Mouse (Mus musculus): ENCODE data around the gene Vmn1r87. TPM values are rescaled to one million over a fixed set of nuclear protein-coding genes. Genes with fewer than 3 reads are reported as not detected.

The Vmn1r87 gene
- not detected for total RNA-seq (2023)

DNA sequence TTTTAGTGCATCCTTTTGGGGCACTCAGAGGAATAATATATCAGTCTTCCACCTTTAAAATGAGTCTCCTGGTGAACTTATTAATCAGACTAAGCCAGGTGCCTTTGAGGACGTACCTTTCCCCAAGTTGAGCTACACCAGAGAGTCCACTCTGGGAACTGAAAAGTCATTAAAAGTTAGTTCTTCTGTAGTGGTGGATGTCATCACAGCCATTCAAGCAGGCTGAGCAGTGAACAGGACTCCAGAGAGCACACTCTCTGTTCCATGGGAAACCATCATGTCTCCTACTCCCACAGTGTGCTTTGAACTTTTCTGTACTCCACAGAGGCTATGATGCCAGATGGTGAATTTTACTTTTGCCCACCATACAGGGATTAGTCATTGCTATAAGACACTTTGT, at the start of gene Vmn1r87:
Vmn1r87 (minus strand) TSS at position 101 of the 400 bp plus-strand sequence.

DNA sequence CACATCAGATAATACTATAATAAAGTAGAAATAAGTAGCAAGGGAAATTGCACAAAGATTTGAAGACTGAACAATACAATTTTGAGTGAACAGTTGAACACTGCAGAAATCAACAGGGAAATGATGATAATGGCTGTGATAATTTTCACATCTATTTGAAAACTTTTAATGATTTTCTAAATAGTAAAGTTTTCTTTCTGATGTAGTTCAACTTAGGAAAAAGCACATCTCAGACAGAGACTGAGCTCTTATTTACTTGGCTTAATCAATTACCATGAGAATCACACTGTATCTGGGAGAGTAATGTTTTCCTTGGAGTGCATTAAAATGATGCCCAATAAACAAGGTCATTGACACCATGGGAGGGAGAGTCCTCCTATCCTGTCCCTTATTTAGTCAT, 19.3 kb upstream of the Vmn1r87 start, which contains the start of gene Vmn1r88:
Vmn1r88 (plus strand) TSS at position 301 of the 400 bp plus-strand sequence.

DNA sequence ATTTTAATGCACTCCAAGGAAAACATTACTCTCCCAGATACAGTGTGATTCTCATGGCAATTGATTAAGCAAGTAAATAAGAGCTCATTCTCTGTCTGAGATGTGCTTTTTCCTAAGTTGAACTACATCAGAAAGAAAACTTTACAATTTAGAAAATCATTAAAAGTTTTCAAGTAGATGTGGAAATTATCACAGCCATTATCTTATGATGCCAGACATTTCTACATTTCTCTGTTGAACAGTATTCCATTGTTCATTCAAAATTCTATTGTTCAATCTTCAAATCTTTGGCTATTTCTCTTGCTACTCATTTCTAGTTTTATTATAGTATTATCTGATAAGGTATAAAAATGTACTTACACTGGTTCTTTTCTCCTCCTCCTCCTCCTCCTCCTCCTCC, 20.1 kb downstream of the Vmn1r87 start, which contains the start of gene Vmn1r86:
Vmn1r86 (minus strand) TSS at position 101 of the 400 bp plus-strand sequence.

DNA sequence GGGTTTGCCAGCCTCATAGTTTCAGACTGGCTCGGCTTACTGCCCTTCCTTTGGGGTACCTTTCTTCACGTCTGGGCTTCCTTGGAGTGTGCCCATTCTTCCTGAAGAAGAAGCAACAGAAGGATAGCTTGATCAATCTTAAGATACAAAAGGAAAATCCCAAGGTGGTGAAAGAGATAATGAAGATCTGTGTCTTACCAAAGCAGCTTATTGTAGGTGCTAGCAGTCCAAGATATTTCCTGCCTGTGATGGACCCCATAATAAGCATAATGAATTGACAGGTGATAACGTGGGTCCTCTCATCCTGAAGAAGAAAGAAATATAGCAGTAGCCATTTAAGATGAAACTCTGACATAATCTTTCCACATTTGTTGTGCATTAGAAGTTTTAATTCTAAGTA, 44.9 kb downstream of the Vmn1r87 start, which contains the start of gene Vmn1r85:
Vmn1r85 (minus strand) TSS at position 101 of the 400 bp plus-strand sequence.

Other genes with a start within 250 kb of the Vmn1r87 start
- gene Zscan22, start 242.3 kb downstream of the Vmn1r87 start, total RNA-seq (2023) = 10.7 TPM
- gene Rps5, start 217.9 kb downstream of the Vmn1r87 start, total RNA-seq (2023) = 3,246 TPM
- gene Rnf225, start 212.7 kb downstream of the Vmn1r87 start, total RNA-seq (2023) = 1.8 TPM
- gene Zfp324, start 174.3 kb downstream of the Vmn1r87 start, total RNA-seq (2023) = 2.6 TPM
- 7.4 TPM for gene Zfp446, start 162.3 kb downstream of the Vmn1r87 start, total RNA-seq (2023)
- gene Slc27a5, start 142.0 kb downstream of the Vmn1r87 start, total RNA-seq (2023) = not detected
- gene Trim28, start 141.0 kb downstream of the Vmn1r87 start, total RNA-seq (2023) = 378 TPM
- gene Zbtb45, start 130.1 kb downstream of the Vmn1r87 start, total RNA-seq (2023) = 18.3 TPM
- gene Chmp2a, start 105.3 kb downstream of the Vmn1r87 start, total RNA-seq (2023) = 102 TPM
- gene Ube2m, start 101.9 kb downstream of the Vmn1r87 start, total RNA-seq (2023) = 88.4 TPM
- gene Mzf1, start 85.4 kb downstream of the Vmn1r87 start, total RNA-seq (2023) = 0.46 TPM
- not detected for gene Vmn1r85, start 45.0 kb downstream of the Vmn1r87 start, total RNA-seq (2023)
- not detected for gene Vmn1r86, start 20.2 kb downstream of the Vmn1r87 start, total RNA-seq (2023)
- 0.31 TPM for gene Vmn1r88, start 19.4 kb upstream of the Vmn1r87 start, total RNA-seq (2023)
- not detected for gene Vmn1r89, start 72.9 kb upstream of the Vmn1r87 start, total RNA-seq (2023)
- 21.1 TPM for gene Lig1, start 137.1 kb upstream of the Vmn1r87 start, total RNA-seq (2023)
- 6.5 TPM for gene Zswim9, start 138.6 kb upstream of the Vmn1r87 start, total RNA-seq (2023)
- gene Pla2g4c, start 184.5 kb upstream of the Vmn1r87 start, total RNA-seq (2023) = 0.34 TPM

Data from CD8-positive naive resting alpha-beta T cell, adult 57 days (primary cell).